Mouse (Mus musculus) urinary bladder, postnatal 25 days (tissue): ENCODE results near the gene Dnm3.
A peak's percentile ranks its signal among the peaks of the same experiment; 100 is the strongest.

Experiments
- DNase-seq: peaks from one replicate; pipeline ENCODE4 v3.0.0; 2022; ENCODE audit warnings: low spot score

The Dnm3 gene

GRCm38 (mm10) chr1:162324412-162324811, 153.4 kb downstream of the Dnm3 start:
- DNase-seq, result no peak

DNA sequence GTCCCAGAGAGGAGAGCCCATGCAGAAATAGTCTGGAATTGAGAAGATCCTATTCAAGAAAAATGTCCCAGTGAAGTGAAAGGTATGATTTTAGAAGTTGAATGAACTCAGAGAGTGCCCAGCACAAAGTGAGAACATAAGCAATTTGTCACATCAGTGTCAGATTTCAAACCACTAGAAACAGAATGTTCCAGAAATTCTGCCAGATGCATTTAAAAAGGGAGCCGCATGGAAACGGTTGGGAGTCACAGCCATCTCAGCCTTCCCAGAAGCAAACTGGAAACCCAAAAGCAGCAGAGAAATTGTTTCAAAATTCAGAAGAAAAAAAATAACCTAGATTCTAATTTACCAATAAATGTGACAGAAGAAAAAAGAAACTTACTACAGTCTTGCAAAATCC, 154.7 kb downstream of the Dnm3 start:
- no peak for DNase-seq

- DNase-seq, result no peak
These were observed 164.2 kb downstream of the Dnm3 start for GRCm38 (mm10) chr1:162313451-162314276.

- no peak for DNase-seq
These were observed 165.2 kb downstream of the Dnm3 start for GRCm38 (mm10) chr1:162312621-162313020.

GRCm38 (mm10) chr1:162312152-162312551, 165.7 kb downstream of the Dnm3 start:
- no peak for DNase-seq

- no peak for DNase-seq
These were observed 172.6 kb downstream of the Dnm3 start for GRCm38 (mm10) chr1:162305247-162305646.

DNA sequence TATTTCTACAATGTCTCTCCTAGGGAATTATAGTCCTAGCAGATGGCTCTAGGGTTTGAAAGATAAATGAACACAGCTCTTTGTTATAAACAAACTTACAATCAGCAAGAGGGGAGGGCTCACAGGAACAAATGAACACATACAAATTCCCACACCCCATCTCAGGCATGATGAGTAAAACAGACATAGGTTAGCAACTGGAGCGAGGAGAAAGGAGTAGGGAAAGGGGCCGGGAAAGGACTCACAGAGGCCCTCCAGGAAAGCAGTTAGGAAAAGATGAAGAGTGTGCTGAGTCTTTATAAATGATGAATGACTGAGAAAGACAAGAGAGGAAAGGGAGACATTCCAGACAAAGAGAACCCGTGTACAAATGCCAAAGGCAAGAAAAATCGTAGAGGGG, 175.4 kb downstream of the Dnm3 start:
- no peak for DNase-seq

GRCm38 (mm10) chr1:162299558-162300319, 178.1 kb downstream of the Dnm3 start:
- DNase-seq, result no peak

GRCm38 (mm10) chr1:162298527-162298926, 179.3 kb downstream of the Dnm3 start:
- no peak for DNase-seq

DNA sequence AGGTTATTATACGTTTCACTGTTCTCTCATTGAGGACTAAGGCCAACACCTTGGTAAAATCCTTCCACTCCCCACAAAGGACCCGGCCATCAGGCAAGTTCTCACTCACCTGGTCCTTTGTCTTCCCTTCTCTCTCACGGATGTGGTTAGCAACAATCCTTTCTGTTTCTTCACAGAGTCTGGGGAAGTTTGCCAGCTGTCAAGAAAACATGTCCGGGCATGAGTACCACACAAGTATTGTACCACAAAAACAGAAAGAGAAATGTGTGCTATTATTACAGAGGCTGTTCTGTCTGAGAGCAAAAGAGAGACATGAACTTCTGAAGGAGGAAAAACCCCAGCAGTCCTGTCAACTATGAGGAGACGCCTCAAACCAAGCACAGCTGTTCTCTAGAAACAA, 182.4 kb downstream of the Dnm3 start:
- peak; percentile 13 for DNase-seq

DNA sequence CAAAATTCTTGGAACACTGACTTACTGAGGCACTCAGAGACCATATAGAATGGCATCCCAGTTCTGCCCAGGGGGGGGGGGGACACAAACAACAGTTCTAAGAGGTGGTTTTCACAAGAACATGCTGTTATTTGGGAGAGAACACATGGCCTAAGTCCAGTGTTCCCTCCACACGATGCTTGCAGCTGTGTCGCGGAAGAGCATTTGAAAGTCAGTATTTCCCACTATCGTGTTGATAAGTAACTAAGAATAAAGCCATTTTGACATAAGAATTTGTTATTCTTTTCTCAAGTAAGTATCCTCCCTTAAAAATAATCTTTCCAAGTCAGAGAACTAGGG, 183.3 kb downstream of the Dnm3 start:
- DNase-seq, result no peak

DNA sequence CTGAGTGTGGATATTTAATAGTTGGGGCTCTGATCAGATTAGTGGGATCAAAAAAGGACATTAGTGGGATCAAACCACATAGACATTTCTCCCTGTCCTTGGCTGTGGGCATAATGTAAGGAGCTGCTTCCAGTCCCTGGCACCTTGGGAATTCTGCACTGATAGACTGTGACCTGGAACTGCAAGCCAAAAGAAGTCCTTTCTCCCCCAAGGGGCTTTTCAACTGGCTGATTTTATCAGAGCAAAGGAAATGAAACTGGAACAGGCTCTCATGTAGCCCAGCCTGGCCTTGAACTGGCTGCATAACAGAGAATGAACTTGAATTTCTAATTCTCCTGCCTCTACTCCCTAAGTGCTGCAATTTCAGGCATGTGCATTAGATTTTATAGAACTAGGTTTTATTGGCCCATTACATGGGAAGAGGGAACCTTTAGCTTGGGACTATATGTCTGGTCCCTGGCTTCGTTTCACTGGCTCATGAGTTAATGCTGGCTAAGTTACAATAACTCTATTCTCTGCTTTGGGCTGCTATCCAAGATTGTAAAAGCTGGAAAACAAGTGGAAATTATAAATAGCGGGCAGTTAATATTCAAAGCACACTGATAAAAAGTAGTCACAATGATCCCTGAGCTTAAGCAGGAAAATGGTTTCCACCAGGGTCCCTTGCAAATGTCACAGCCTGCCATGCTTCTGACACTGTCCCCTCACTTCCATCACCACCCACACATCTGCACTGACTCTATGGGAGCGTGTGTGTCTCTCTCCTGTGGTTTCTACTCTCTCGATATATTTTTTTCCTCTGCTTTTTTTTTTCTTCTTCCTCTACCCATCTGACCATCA, 183.9 kb downstream of the Dnm3 start:
- no peak for DNase-seq

GRCm38 (mm10) chr1:162286910-162287309, 190.9 kb downstream of the Dnm3 start:
- no peak for DNase-seq

- no peak for DNase-seq
These were observed 195.9 kb downstream of the Dnm3 start for GRCm38 (mm10) chr1:162281981-162282381.

GRCm38 (mm10) chr1:162280052-162280451, 197.8 kb downstream of the Dnm3 start:
- no peak for DNase-seq

- DNase-seq, result peak; percentile 22
These were observed 201.8 kb downstream of the Dnm3 start for GRCm38 (mm10) chr1:162276011-162276410.

DNA sequence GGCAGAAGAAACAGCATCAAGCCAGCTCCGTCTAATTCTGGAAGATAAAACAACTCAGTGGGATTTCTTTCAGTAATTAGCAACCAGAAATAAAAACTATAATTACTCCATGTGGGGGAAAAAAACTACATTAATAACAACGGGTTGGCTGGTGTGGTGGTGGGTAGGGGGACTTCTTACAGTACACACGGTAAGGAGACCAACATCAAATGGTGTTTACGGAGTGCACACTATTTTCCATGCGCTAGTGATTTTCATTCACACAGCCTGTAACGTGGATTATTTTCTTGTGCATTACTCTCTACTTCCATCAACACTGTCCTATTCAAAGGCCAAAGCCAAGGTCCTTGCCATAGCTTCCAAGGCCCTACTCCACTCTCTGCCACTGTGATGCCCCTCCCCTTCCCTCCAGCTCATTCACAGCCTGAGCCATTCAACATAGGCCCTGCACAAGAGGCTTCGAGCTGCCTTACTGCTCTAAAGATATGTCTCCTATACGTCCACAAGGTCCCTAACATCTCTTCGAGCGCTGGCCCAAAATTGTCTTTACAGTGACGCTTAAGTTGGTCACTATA, 203.1 kb downstream of the Dnm3 start:
- DNase-seq, result no peak

DNA sequence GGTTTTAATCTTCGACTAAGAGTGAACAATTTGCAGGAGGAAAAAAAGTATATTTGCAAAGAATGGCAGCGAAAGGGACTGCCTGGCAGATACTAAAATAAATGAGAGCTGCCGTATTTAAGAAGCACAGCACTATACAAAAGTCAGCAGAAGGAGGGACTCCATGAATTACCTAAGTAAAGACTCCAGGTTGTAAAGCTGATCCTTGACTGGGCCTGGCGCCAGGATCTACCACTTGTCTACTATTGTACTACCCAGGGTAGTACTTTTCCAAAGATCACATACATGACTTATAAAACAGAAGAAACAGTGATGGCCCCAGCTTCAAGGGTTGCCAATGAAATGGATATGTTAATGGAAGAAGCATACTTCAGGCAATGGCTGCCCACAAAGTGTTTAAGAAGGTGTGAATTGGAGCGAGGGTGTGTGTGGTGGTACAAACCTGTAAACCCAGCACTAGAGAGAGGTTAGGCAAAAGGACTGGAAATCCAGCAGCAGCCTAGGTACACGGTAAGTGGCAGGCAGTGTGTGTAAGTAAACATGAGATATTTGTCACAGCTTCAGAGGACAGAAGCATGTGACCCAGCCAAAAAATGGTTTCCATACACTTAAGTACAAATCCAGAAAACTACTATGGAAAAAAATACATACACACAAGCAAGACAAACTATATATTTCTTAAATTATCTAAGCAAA, 220.8 kb downstream of the Dnm3 start:
- DNase-seq, result no peak

- no peak for DNase-seq
These were observed 222.9 kb downstream of the Dnm3 start for GRCm38 (mm10) chr1:162254944-162255343.

DNA sequence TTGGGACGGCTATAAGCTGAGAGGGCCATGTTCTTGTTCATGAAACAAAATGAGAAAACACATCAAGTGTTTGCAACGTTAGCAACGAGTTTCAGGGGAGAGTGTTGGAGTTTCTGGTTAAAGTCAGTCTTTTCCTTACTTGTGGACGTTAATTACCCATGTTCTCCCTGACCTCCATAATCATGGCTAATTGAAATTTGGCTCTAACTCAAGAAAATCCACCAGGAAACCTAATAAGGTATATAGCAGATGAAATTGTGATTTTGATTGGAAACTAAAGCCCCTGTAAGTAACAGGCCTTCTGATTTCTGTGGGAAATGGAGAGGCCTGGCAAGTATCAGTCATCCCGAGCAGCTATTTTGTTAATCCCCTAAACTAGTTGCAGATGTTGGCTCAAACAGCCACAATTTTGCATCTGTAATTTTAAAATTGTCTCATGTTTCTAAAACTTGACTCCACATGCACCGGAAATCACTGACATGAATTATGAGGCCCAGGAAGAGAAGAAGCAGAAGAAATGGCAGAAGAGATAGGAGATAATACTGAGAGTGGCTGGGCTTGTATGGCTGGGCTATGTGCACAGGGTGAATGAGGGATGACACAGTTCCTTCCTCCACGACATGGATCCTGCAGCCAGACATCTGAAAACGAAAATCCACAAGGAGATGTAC, 223.7 kb downstream of the Dnm3 start:
- no peak for DNase-seq

GRCm38 (mm10) chr1:162252869-162253268, 225.0 kb downstream of the Dnm3 start:
- DNase-seq, result no peak
